Mouse (Mus musculus) heart, postnatal 0 days (tissue): ENCODE data around the gene Pik3cb. TPM values are rescaled to one million over a fixed set of nuclear protein-coding genes. Genes with fewer than 3 reads are reported as not detected.

Source experiments
- ATAC-seq: fragments of 200-750 bp; cut with Nextera tagmentation; 2 replicates; pipeline ENCODE4 v1.8.0; 2017; ENCODE audit warnings: low read depth, moderate number of reproducible peaks, moderate library complexity; ENCODE audit not compliant: insufficient read depth
- DNase-seq: peaks from one replicate; pipeline ENCODE4 v3.0.0-alpha.2; 2016; ENCODE audit warnings: low spot score
- H3K27ac ChIP-seq: fragments of 300-500 bp; sonication (generic); 2 replicates; pipeline ENCODE4 v1.5.1; 2014; ENCODE audit warnings: low read depth, mild to moderate bottlenecking
- H3K27me3 ChIP-seq: fragments of 300-500 bp; sonication (generic); 2 replicates; pipeline ENCODE4 v1.6.1; 2014; ENCODE audit warnings: low read length, mixed read lengths; ENCODE audit not compliant: control insufficient read depth, insufficient read depth
- H3K36me3 ChIP-seq: fragments of 300-500 bp; sonication (generic); replicated peaks from 2 replicates; pipeline ENCODE4 v1.6.1; 2014; ENCODE audit warnings: low read length, mixed read lengths; ENCODE audit not compliant: control insufficient read depth, insufficient read depth
- H3K4me1 ChIP-seq: fragments of 300-500 bp; sonication (generic); 2 replicates; pipeline ENCODE4 v1.6.1; 2014; ENCODE audit warnings: antibody characterized with exemption; ENCODE audit not compliant: control insufficient read depth, insufficient read depth
- H3K4me2 ChIP-seq: fragments of 300-500 bp; sonication (generic); 2 replicates; pipeline ENCODE4 v1.6.1; 2014; ENCODE audit warnings: low read depth, mild to moderate bottlenecking, low read length, moderate library complexity
- H3K4me3 ChIP-seq: fragments of 300-500 bp; sonication (generic); 2 replicates; pipeline ENCODE4 v1.5.1; 2014; ENCODE audit warnings: low read depth, low read length
- H3K9ac ChIP-seq: fragments of 300-500 bp; sonication (generic); replicated peaks from 2 replicates; pipeline ENCODE4 v1.6.1; 2014; ENCODE audit warnings: low read depth, low read length, mixed read lengths
- H3K9me3 ChIP-seq: fragments of 300-500 bp; sonication (generic); replicated peaks from 2 replicates; pipeline ENCODE4 v1.6.1; 2016; ENCODE audit warnings: low read length; ENCODE audit not compliant: control insufficient read depth
- CTCF ChIP-seq: IDR thresholded peaks from 2 replicates; pipeline ENCODE4 v1.5.1; 2016; ENCODE audit warnings: antibody characterized with exemption, control low read depth, low read depth
- EP300 ChIP-seq: IDR thresholded peaks from 2 replicates; pipeline ENCODE4 v1.6.1; 2016; ENCODE audit warnings: antibody characterized with exemption, low read depth
- WGBS: fragments of 180-500 bp; shearing (Covaris S2); extraction: QIAGEN DNeasy Blood & Tissue Kit; methylation state at CpG from one replicate; pipeline ENCODE4 v1.1.7; 2014; 5-methylcytosine and 5-hydroxymethylcytosine counted together
- polyA plus RNA-seq: library from polyadenylated mRNA; unstranded; fragments of >200 nt; fragmentation: Nextera tagmentation; extraction: Ambion mirVana; gene quantifications from 2 replicates; pipeline ENCODE4 v1.2.1, GENCODE M21; 2015
- total RNA-seq: library from RNA; depleted of rRNA; stranded (reverse); fragments of >200 nt; gene quantifications from 2 replicates; pipeline ENCODE4 v1.2.3, GENCODE M21; 2014; ENCODE audit warnings: low replicate concordance

Gene Pik3cb
- total and polyA plus RNA-seq, 2 experiments from 2014 or later = 1.7 to 2.1 TPM

DNA sequence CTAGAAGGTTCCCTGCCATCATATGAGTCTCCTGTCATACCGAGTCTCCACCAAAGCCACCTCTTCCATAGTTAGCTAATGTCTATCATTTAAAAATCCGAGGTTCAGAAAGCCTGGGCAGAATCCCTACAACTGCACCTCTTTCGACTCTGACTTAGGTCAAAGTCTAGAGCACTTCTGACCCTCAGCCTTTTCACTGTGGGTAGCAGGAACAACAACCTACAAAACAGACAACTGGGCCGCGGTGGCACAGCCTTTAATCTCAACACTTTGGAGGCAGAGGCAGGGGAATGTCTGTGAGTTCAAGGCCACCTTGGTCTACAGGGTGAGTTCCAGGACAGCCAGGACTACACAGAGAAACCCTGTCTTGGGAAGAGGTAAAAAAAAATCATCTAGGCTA lies 3.1 kb downstream of the Pik3cb start:
- DNase-seq (no peak), ATAC-seq (no peak)
- Histone ChIP-seq H3K36me3 (no peaks in the 10 kb centered on the region), H3K4me3 (no peak overlapping the region), H3K27ac (no peak overlapping the region), H3K4me1 (peaks cover 6% of the 10 kb centered on the region; the same call in 1 of the 2 replicates), H3K9me3 (no peaks in the 10 kb centered on the region), H3K4me2 (no peak overlapping the region), H3K27me3 (no peaks in the 10 kb centered on the region), H3K9ac (no peak overlapping the region)
- 72% methylated on average over 5 of the region's 5 CpGs for WGBS
- no peak for TF ChIP-seq CTCF

DNA sequence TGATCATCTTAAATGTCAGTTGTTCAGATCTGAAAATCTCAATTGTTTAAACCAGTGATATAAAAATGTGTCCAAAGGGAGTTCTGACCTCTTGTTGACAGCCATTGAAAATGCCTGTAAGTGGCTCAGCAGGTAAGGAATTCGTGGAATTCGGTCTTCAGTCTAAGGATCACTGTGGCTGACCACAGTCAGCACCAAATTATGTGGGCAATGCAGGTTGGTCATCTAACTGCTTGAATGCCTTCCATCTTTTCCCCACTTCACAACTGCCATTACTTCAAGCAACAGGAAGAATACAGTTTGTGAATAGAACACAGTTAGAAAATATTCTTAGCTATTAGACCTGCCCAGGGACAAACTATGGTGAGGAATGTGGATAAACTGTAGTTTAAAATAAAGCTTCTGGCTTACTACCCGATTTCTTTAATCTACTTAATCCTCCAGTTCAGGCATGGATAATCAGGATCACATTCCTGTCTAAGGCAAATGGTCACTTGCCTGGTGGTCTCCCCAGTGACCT lies 8.4 kb downstream of the Pik3cb start:
- Histone ChIP-seq H3K9me3 (no peaks in the 10 kb centered on the region), H3K9ac (no peak overlapping the region), H3K4me2 (no peak overlapping the region), H3K27ac (no peak overlapping the region), H3K36me3 (no peaks in the 10 kb centered on the region), H3K4me3 (no peak overlapping the region), H3K27me3 (no peaks in the 10 kb centered on the region), H3K4me1 (no peaks in the 10 kb centered on the region)
- 30% methylated on average over 3 of the region's 3 CpGs for WGBS
- TF ChIP-seq EP300 (no peak), CTCF (no peak)
- DNase-seq (no peak), ATAC-seq (no peak)

DNA sequence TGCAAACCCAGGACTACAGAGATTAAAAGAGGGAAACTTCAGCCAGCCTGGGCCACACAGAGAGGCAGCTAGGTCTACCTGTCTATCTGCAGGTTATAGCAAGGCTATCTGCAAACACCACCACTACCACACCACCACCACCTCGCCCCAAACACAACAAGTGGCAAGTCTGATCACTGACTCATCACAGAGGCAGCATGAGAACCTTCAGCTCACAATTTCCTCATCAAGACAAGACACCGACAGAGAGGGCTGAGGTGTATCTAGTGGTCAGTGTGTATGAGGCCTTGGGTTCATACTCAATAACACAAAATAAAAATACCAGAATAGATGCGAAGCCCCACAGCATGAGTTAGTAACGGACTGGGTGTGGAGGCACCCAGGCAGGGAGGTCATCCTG lies 9.3 kb downstream of the Pik3cb start:
- Histone ChIP-seq H3K36me3 (no peaks in the 10 kb centered on the region), H3K4me2 (no peak overlapping the region), H3K9ac (no peak overlapping the region), H3K4me1 (no peaks in the 10 kb centered on the region), H3K27ac (no peak overlapping the region), H3K9me3 (no peaks in the 10 kb centered on the region), H3K27me3 (no peaks in the 10 kb centered on the region), H3K4me3 (no peak overlapping the region)
- ATAC-seq (no peak), DNase-seq (no peak)
- 86% methylated on average over 4 of the region's 4 CpGs for WGBS
- TF ChIP-seq EP300 = no peak
- no peak for TF ChIP-seq CTCF

DNA sequence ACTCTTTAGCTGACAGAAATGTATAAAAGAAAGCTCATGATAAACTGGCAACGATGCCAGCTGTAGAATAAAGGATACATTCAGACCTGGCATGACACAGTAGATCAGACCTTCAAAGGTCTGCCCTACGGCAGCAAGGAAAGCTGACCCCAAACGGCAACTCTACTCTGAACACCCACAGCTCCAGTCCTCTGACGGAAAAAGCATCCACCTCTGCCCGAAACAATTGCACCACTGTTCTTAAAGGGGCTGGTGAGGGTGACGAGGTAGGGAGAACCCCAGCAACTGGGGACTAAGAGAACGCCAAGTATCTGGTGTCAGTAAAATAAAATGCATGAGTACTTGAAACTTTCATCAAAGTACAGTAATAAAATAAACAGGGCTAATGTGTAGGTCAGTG lies 12.8 kb downstream of the Pik3cb start:
- TF ChIP-seq EP300 (no peak), CTCF (no peak)
- no peaks in the 10 kb centered on the region for H3K9me3 ChIP-seq
- no peak overlapping the region for H3K9ac ChIP-seq
- H3K4me2 ChIP-seq = no peak overlapping the region
- H3K27ac ChIP-seq = no peak overlapping the region
- H3K27me3 ChIP-seq = no peaks in the 10 kb centered on the region
- DNase-seq (no peak), ATAC-seq (no peak)
- no peaks in the 10 kb centered on the region for H3K4me1 ChIP-seq
- H3K36me3 ChIP-seq = no peaks in the 10 kb centered on the region
- H3K4me3 ChIP-seq = no peak overlapping the region
- 77% methylated on average over 7 of the region's 7 CpGs for WGBS

DNA sequence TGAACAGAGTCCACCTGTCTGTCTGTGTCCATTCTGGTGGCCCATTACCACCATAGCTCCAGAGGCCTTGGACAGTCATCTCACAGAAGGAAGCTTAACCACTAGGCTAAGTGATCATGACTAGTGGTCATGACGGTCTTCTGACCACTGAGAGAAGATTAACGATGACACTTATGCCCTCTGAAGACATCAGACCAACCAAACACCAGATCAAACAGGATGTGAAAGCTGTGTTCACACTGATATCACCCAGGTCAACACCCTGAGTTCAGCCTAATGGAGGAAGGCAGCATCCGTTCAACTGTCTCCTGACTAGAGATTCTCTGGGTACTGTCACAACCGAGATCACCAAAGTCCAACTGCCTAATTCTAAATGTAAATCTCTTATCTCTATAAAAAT lies 17.7 kb downstream of the Pik3cb start:
- no peak for DNase-seq
- WGBS = 63% methylated on average over 4 of the region's 4 CpGs
- TF ChIP-seq CTCF (no peak), EP300 (no peak)

DNA sequence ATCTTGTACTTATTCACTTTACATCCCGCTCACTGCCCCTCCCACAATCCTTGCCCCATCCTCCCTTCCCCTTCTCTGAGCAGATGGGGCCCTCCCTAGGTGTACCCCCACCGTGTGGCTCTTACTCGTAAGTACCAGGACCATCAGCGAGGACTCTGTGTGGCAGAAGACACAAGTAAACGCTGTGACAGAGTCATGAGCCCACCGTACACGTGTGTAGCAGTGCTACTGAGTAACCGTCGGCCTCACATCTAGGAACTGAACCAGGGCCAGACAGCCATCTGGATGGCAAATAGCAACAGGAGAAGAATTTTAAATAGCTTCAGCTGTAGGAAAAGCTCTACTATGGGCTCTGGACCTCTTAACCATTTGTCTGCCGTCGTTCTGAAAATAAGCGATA lies 28.0 kb downstream of the Pik3cb start:
- 68% methylated on average over 12 of the region's 12 CpGs for WGBS
- H3K27me3 ChIP-seq = no peaks in the 10 kb centered on the region
- H3K4me3 ChIP-seq = no peak overlapping the region
- H3K4me2 ChIP-seq = no peak overlapping the region
- no peak overlapping the region for H3K27ac ChIP-seq
- no peak for DNase-seq
- H3K9me3 ChIP-seq = no peaks in the 10 kb centered on the region
- no peak for ATAC-seq
- H3K9ac ChIP-seq = no peak overlapping the region
- H3K36me3 ChIP-seq = no peaks in the 10 kb centered on the region
- no peaks in the 10 kb centered on the region for H3K4me1 ChIP-seq
- TF ChIP-seq CTCF = no peak
- TF ChIP-seq EP300 = no peak

More for the DNA sequence above, 17.7 kb downstream of the Pik3cb start:
- Histone ChIP-seq H3K9ac (no peak overlapping the region), H3K4me2 (no peak overlapping the region), H3K36me3 (no peaks in the 10 kb centered on the region), H3K27ac (no peak overlapping the region), H3K4me3 (no peak overlapping the region), H3K4me1 (no peaks in the 10 kb centered on the region), H3K27me3 (no peaks in the 10 kb centered on the region), H3K9me3 (no peaks in the 10 kb centered on the region)
- ATAC-seq = no peak
